Mouse (Mus musculus): ENCODE data around the gene Psen2. TPM values are rescaled to one million over a fixed set of nuclear protein-coding genes. Genes with fewer than 3 reads are reported as not detected.

Psen2 gene
- total and polyA plus RNA-seq, 3 experiments: 23.4 to 46.1 (median 45.3) TPM

GRCm38 (mm10) chr1:180216541-180217276, 46.5 kb downstream of the Psen2 start:
- Histone ChIP-seq H3K9me3 (replicated peaks; ENCODE audit: low read length) (no peaks in the 10 kb centered on the region), H3K27ac (ENCODE audit: insufficient read depth, low read depth) (no peak overlapping the region), H3K4me1 (ENCODE audit: control insufficient read depth in 1 of 2, insufficient read depth in 2 of 2) (peaks cover 20 to 53% of the 10 kb centered on the region in 2 experiments), H3K36me3 (replicated peaks in 1 of 2; ENCODE audit: control insufficient read depth in 1 of 2, insufficient read depth in 1 of 2, low read length in 1 of 2) (peaks cover 0 to 6% of the 10 kb centered on the region in 2 experiments), H3K27me3 (replicated peaks) (no peaks in the 10 kb centered on the region), H3K79me2 (replicated peaks; ENCODE audit: control insufficient read depth, extremely low read depth, insufficient read depth, poor library complexity, severe bottlenecking) (no peaks in the 10 kb centered on the region), H3K4me2 (ENCODE audit: insufficient read depth, low read depth, poor library complexity, severe bottlenecking) (no peak overlapping the region), H3K9ac (ENCODE audit: insufficient read depth, low read depth) (no peak overlapping the region), H3K4me3 (replicated peaks in 1 of 3; ENCODE audit: low read depth in 2 of 3, low read length in 2 of 3, poor library complexity in 1 of 3) (no peak overlapping the region)
- no peak for DNase-seq (ENCODE audit: extremely low read depth)
- dilution Hi-C loops (cut with MboI; ENCODE audit: extremely low pct_ligation_motif_present, extremely low pct_unique_long_range_greater_than_20kb, low sequenced_read_pairs): no loop called here
- in situ Hi-C loops (cut with MboI; ENCODE audit: low pct_ligation_motif_present, low pct_unique_long_range_greater_than_20kb, low sequenced_read_pairs): loop anchor here (5.0 kb wide), 1 partner anchor 39 kb away; no protein-coding TSS in a partner anchor
- no peak for TF ChIP-seq SIN3A (IDR thresholded peaks at IDR 0.05; ENCODE audit: low read length)
- TF ChIP-seq POLR2AphosphoS2 (IDR thresholded peaks at IDR 0.05; ENCODE audit: low read depth, low read length): no peak
- no peak for TF ChIP-seq HCFC1 (IDR thresholded peaks at IDR 0.05; ENCODE audit: low read depth, low read length)
- TF ChIP-seq ELF1 (IDR thresholded peaks at IDR 0.05; ENCODE audit: low read depth, low read length): no peak
- TF ChIP-seq RCOR1 (conservative IDR thresholded peaks at IDR 0.05; ENCODE audit: low read depth, low read length): no peak
- TF ChIP-seq IRF4 (IDR thresholded peaks at IDR 0.05; ENCODE audit: low read depth, low read length): no peak
- TF ChIP-seq NRF1 (IDR thresholded peaks at IDR 0.05; ENCODE audit: low read depth, low read length): no peak

GRCm38 (mm10) chr1:180215044-180215443, 48.2 kb downstream of the Psen2 start:
- Histone ChIP-seq H3K79me2 (replicated peaks; ENCODE audit: control insufficient read depth, extremely low read depth, insufficient read depth, poor library complexity, severe bottlenecking) (no peaks in the 10 kb centered on the region), H3K9me3 (replicated peaks; ENCODE audit: low read length) (no peaks in the 10 kb centered on the region), H3K4me2 (ENCODE audit: insufficient read depth, low read depth, poor library complexity, severe bottlenecking) (no peak overlapping the region), H3K36me3 (replicated peaks in 1 of 2; ENCODE audit: control insufficient read depth in 1 of 2, insufficient read depth in 1 of 2, low read length in 1 of 2) (no peaks in the 10 kb centered on the region), H3K9ac (ENCODE audit: insufficient read depth, low read depth) (no peak overlapping the region), H3K27ac (ENCODE audit: insufficient read depth, low read depth) (no peak overlapping the region), H3K4me3 (replicated peaks in 1 of 3; ENCODE audit: low read depth in 2 of 3, low read length in 2 of 3, poor library complexity in 1 of 3) (no peak overlapping the region), H3K4me1 (ENCODE audit: control insufficient read depth in 1 of 2, insufficient read depth in 2 of 2) (peaks cover 10 to 57% of the 10 kb centered on the region in 2 experiments), H3K27me3 (replicated peaks) (no peaks in the 10 kb centered on the region)
- in situ Hi-C loops (cut with MboI; ENCODE audit: low pct_ligation_motif_present, low pct_unique_long_range_greater_than_20kb, low sequenced_read_pairs): loop anchor here (5.0 kb wide), 1 partner anchor 38 kb away; no protein-coding TSS in a partner anchor
- DNase-seq (ENCODE audit: extremely low read depth): peak; percentile 83
- TF ChIP-seq MAX (IDR thresholded peaks at IDR 0.05; ENCODE audit: low read length) (no peak; the same call in 1 of the 2 replicates), IRF4 (IDR thresholded peaks at IDR 0.05; ENCODE audit: low read depth, low read length) (peak; percentile 46; the same call in 1 of the 2 replicates), SIN3A (IDR thresholded peaks at IDR 0.05; ENCODE audit: low read length) (peak; percentile 52; the same call in 1 of the 2 replicates), NRF1 (IDR thresholded peaks at IDR 0.05; ENCODE audit: low read depth, low read length) (0 out of 2 replicates have a peak, but pooled peaks have one; percentile 40), BHLHE40 (IDR thresholded peaks at IDR 0.05; ENCODE audit: low read depth, low read length) (peak; percentile 35; the same call in 1 of the 2 replicates), MEF2A (IDR thresholded peaks at IDR 0.05; ENCODE audit: borderline replicate concordance, low read depth, low read length) (peak; percentile 62), CTCF (conservative IDR thresholded peaks at IDR 0.05 in 1 of 2, IDR thresholded peaks at IDR 0.05 in 1 of 2; ENCODE audit: low read depth in 2 of 2, low read length in 2 of 2) (peak; percentile 94 to 99), SMC3 (IDR thresholded peaks at IDR 0.05; ENCODE audit: low read depth, low read length) (peak; percentile 100), TCF12 (IDR thresholded peaks at IDR 0.05; ENCODE audit: low read depth, low read length) (peak; percentile 57; the same call in 1 of the 2 replicates), ZC3H11A (IDR thresholded peaks at IDR 0.05; ENCODE audit: low read depth, low read length) (peak; percentile 99), ZKSCAN1 (IDR thresholded peaks at IDR 0.05; ENCODE audit: borderline replicate concordance, low read depth, low read length) (no peak), TBP (conservative IDR thresholded peaks at IDR 0.05; ENCODE audit: low read depth, low read length) (no peak), MAFK (IDR thresholded peaks at IDR 0.05; ENCODE audit: insufficient replicate concordance, low read length) (no peak)
- dilution Hi-C loops (cut with MboI; ENCODE audit: extremely low pct_ligation_motif_present, extremely low pct_unique_long_range_greater_than_20kb, low sequenced_read_pairs): no loop called here

Data from CH12.LX (cell line).